In the genomic region with DNA sequence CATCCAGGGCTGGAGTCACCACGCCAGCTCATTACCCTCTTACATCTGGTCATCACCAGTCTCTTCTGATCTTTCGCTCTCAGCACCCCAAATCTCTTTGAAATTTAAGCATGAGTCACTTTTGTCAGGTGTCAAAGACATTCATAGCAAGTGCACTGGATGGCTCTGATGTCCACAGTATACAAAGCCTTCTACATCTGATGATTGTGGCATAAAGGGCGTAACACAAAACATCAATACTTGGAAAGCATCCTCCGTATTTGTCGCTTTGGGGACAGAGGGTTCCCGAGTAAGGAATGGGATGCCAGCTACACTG, we compare ENCODE assay signal across 7 mouse cellular contexts. TPM values are rescaled to one million over a fixed set of nuclear protein-coding genes. Genes with fewer than 3 reads are reported as not detected.
A peak's percentile ranks its signal among the peaks of the same experiment; 100 is the strongest.
DNase-seq lines count a peak whose midpoint lies in the region; ATAC-seq and TF ChIP-seq lines count a peak whose summit lies in the region.

No protein-coding gene starts in this region.

- H3K27me3 ChIP-seq in lung, embryonic 16.5 days (ENCODE audit: control insufficient read depth, insufficient read depth, low read depth, low read length), result no peaks in the 10 kb centered on the region
- no peaks in the 10 kb centered on the region for H3K27me3 ChIP-seq in embryonic facial prominence, embryonic 14.5 days (replicated peaks; ENCODE audit: control insufficient read depth, insufficient read depth, low read length)
- H3K27me3 ChIP-seq in limb, embryonic 12.5 days, result no peaks in the 10 kb centered on the region
- no peaks in the 10 kb centered on the region for H3K27me3 ChIP-seq in small intestine, adult 2 months (ENCODE audit: control insufficient read depth, insufficient read depth, low read length)

- H3K36me3 ChIP-seq in lung, embryonic 16.5 days (ENCODE audit: control insufficient read depth, insufficient read depth, low read length), result no peaks in the 10 kb centered on the region
- H3K36me3 ChIP-seq in embryonic facial prominence, embryonic 14.5 days (ENCODE audit: control insufficient read depth, insufficient read depth, low read length), result no peaks in the 10 kb centered on the region
- no peaks in the 10 kb centered on the region for H3K36me3 ChIP-seq in limb, embryonic 12.5 days
- no peaks in the 10 kb centered on the region for H3K36me3 ChIP-seq in small intestine, adult 2 months (ENCODE audit: control insufficient read depth, insufficient read depth, low read length)

- TF ChIP-seq POLR2A in small intestine, adult 2 months (IDR thresholded peaks at IDR 0.05; ENCODE audit: low read depth, low read length), result no peak

- H3K4me2 ChIP-seq in lung, embryonic 16.5 days (ENCODE audit: low read depth, low read length), result peak overlapping the region; percentile 97
- H3K4me2 ChIP-seq in embryonic facial prominence, embryonic 14.5 days (ENCODE audit: low read depth, low read length), result peak overlapping the region; percentile 80
- H3K4me2 ChIP-seq in limb, embryonic 12.5 days, result peak overlapping the region; percentile 73

- ATAC-seq in lung, embryonic 16.5 days (ENCODE audit: low read depth), result no peak
- no peak for ATAC-seq in embryonic facial prominence, embryonic 14.5 days (ENCODE audit: low read depth)
- no peak for ATAC-seq in limb, embryonic 12.5 days (ENCODE audit: insufficient number of reproducible peaks, insufficient read depth, low FRiP score, low TSS enrichment, low read depth)

- H3K9ac ChIP-seq in lung, embryonic 16.5 days (ENCODE audit: low read length), result peak overlapping the region; percentile 92
- peak overlapping the region; percentile 93 for H3K9ac ChIP-seq in embryonic facial prominence, embryonic 14.5 days (ENCODE audit: low read depth, low read length)
- H3K9ac ChIP-seq in limb, embryonic 12.5 days (replicated peaks), result peak overlapping the region; percentile 94

- WGBS in lung, embryonic 16.5 days, result 23% methylated on average over 6 of the region's 6 CpGs
- 17% methylated on average over 6 of the region's 6 CpGs for WGBS in embryonic facial prominence, embryonic 14.5 days
- 23% methylated on average over 6 of the region's 6 CpGs for WGBS in limb, embryonic 12.5 days
- 9% methylated on average over 6 of the region's 6 CpGs for WGBS in small intestine, adult 2 months

- peaks cover 15% of the 10 kb centered on the region for H3K4me1 ChIP-seq in lung, embryonic 16.5 days (replicated peaks; ENCODE audit: control insufficient read depth, insufficient read depth, low read length)
- H3K4me1 ChIP-seq in embryonic facial prominence, embryonic 14.5 days (ENCODE audit: control insufficient read depth, insufficient read depth, low read length), result peaks cover 11% of the 10 kb centered on the region
- H3K4me1 ChIP-seq in limb, embryonic 12.5 days (replicated peaks), result peaks cover 28% of the 10 kb centered on the region
- peaks cover 17% of the 10 kb centered on the region for H3K4me1 ChIP-seq in small intestine, adult 2 months (ENCODE audit: control insufficient read depth, insufficient read depth, insufficient read length, low read length)

- no peak for DNase-seq in lung, postnatal 25 days (ENCODE audit: low spot score)
- no peak for DNase-seq in embryonic facial prominence, embryonic 14.5 days (ENCODE audit: low spot score)
- DNase-seq in testis, postnatal 14 days (ENCODE audit: low spot score), result no peak
- no peak for DNase-seq in Muller cell, postnatal 12 days (ENCODE audit: inconsistent ontology term)

- no peaks in the 10 kb centered on the region for H3K9me3 ChIP-seq in lung, embryonic 16.5 days (ENCODE audit: control insufficient read depth, low read length)
- no peaks in the 10 kb centered on the region for H3K9me3 ChIP-seq in embryonic facial prominence, embryonic 14.5 days (ENCODE audit: control insufficient read depth, low read length)
- H3K9me3 ChIP-seq in limb, embryonic 12.5 days, result no peaks in the 10 kb centered on the region

- H3K4me3 ChIP-seq in lung, embryonic 16.5 days (ENCODE audit: low read length), result peak overlapping the region; percentile 77
- H3K4me3 ChIP-seq in embryonic facial prominence, embryonic 14.5 days (ENCODE audit: low read depth, low read length), result peak overlapping the region; percentile 75
- peak overlapping the region; percentile 90 for H3K4me3 ChIP-seq in limb, embryonic 12.5 days (replicated peaks)
- peak overlapping the region; percentile 93 for H3K4me3 ChIP-seq in small intestine, adult 2 months (ENCODE audit: low read depth, low read length)

- no peak overlapping the region for H3K27ac ChIP-seq in lung, embryonic 16.5 days (ENCODE audit: low read length)
- 0 out of 2 replicates have a peak overlapping the region, but pooled peaks have one; percentile 71 for H3K27ac ChIP-seq in embryonic facial prominence, embryonic 14.5 days (replicated peaks; ENCODE audit: low read depth, low read length)
- H3K27ac ChIP-seq in limb, embryonic 12.5 days, result no peak overlapping the region
- peak overlapping the region; percentile 89 for H3K27ac ChIP-seq in small intestine, adult 2 months (ENCODE audit: insufficient read depth, low read depth, low read length)

- TF ChIP-seq CTCF in small intestine, adult 2 months (IDR thresholded peaks at IDR 0.05; ENCODE audit: extremely low read depth, insufficient read length, insufficient replicate concordance, low read depth, low read length), result no peak

RNA-seq across cellular contexts. Expression of a gene that starts 0.7 kb away (rescaled TPM):
- polyA plus RNA-seq in lung, embryonic 16.5 days (2015; fragmentation: Nextera tagmentation; extraction: Ambion mirVana), result 10.0 and 11.6 TPM in 2 replicates
- polyA plus RNA-seq in embryonic facial prominence, embryonic 14.5 days (2014; fragmentation: Nextera tagmentation; extraction: Ambion mirVana), result 21.9 and 23.9 TPM in 2 replicates
- 17.0 and 21.3 TPM in 2 replicates for polyA plus RNA-seq in limb, embryonic 12.5 days (2016; fragmentation: Nextera tagmentation; extraction: Ambion mirVana)
- 27.4 and 52.7 TPM in 2 replicates for polyA plus RNA-seq in small intestine, adult 2 months (2012; rRNA removed)

RNA-seq across cellular contexts. Expression of a gene that starts 1.7 kb away (rescaled TPM):
- polyA plus RNA-seq in lung, embryonic 16.5 days (2015; fragmentation: Nextera tagmentation; extraction: Ambion mirVana), result 12.1 and 13.3 TPM in 2 replicates
- 13.9 and 14.8 TPM in 2 replicates for polyA plus RNA-seq in embryonic facial prominence, embryonic 14.5 days (2014; fragmentation: Nextera tagmentation; extraction: Ambion mirVana)
- 21.6 and 22.9 TPM in 2 replicates for polyA plus RNA-seq in limb, embryonic 12.5 days (2016; fragmentation: Nextera tagmentation; extraction: Ambion mirVana)
- polyA plus RNA-seq in small intestine, adult 2 months (2012; rRNA removed), result 1.6 and 4.4 TPM in 2 replicates

Comparison
In these comparisons a context has a peak if more than half of its experiments do, and no peak if none do; other contexts are left out.
1. H3K27ac ChIP-seq: peak in embryonic facial prominence, embryonic 14.5 days (single experiment) and small intestine, adult 2 months (single experiment); none in lung, embryonic 16.5 days (single experiment) and limb, embryonic 12.5 days (single experiment).
2. Peak in every context shown above with its lines, with median percentiles within 50 percentile points of each other: H3K4me2 ChIP-seq, H3K4me3 ChIP-seq and H3K9ac ChIP-seq.